Mouse (Mus musculus) heart, adult 2 months (tissue): ENCODE results near the gene Card6.

ENCODE experiments used
- CTCF ChIP-seq: fragments of 200-600 bp; IDR thresholded peaks from 2 replicates; pipeline ENCODE4 v1.8.1; 2022; ENCODE audit warnings: antibody characterized with exemption, mild to moderate bottlenecking, moderate library complexity
- EP300 ChIP-seq: fragments of 200-500 bp; IDR thresholded peaks from 2 replicates; pipeline ENCODE4 v1.6.1; 2011; ENCODE audit warnings: low read depth, low read length, control low read depth; ENCODE audit not compliant: insufficient read depth
- POLR2A ChIP-seq: fragments of 200-500 bp; IDR thresholded peaks from 2 replicates; pipeline ENCODE4 v1.6.1; 2011; ENCODE audit warnings: mild to moderate bottlenecking, low read depth, low read length, control low read depth; ENCODE audit not compliant: insufficient read depth

GRCm38 (mm10) chr15:5102312-5102711 is 6.0 kb downstream of the Card6 start:
- TF ChIP-seq POLR2A (no peak), EP300 (no peak), CTCF (no peak)
